Mouse (Mus musculus): ENCODE measurements around the gene Creg2.
"Not testable (repeated sequence)": the region's sequence is repeated elsewhere in the genome, so short reads cannot be mapped to it uniquely, and the experiment has no call there.

The Creg2 gene

DNA sequence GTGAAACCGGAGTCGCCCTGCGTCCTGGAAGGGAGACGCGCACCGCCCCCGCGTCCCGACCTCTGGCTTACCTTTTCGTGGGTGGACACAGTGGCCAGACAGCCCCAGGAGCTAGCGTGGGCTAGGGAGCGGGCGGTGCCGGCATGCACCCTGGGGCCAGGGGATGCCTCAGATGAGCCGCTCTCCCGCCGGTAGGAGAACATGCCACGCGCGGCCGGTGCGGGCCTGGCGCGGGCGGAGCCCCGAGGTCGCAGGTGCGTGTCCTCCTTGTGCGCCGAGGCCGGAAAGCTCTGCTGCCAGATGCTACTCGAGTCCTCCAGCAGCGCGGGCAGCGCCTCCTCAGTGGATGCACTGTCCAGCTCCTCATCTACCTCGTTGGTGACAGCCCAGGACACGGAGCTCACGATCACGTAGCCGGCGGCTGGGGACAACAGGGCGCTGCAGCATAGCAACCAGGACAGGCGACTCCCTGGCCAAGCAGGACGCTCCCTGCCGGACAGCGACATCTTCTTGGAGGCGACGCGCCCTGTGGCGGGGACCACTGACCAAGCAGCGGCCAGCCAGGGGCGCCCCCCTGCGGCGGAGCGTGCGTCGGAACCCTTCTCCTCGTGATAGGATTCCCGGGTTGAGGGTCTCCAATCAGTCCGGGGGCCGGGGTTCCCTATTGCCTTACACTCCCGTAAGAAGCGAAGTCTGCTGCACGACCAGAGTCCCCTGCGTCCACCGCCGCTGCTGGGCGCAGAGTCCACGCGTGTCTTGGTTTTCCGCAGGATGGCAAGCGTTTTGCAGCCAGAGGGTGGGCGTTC lies 636 bp downstream of the Creg2 start:
- DNase-seq (ENCODE audit: low spot score in 2 of 2): peak; percentile 77 to 81

DNA sequence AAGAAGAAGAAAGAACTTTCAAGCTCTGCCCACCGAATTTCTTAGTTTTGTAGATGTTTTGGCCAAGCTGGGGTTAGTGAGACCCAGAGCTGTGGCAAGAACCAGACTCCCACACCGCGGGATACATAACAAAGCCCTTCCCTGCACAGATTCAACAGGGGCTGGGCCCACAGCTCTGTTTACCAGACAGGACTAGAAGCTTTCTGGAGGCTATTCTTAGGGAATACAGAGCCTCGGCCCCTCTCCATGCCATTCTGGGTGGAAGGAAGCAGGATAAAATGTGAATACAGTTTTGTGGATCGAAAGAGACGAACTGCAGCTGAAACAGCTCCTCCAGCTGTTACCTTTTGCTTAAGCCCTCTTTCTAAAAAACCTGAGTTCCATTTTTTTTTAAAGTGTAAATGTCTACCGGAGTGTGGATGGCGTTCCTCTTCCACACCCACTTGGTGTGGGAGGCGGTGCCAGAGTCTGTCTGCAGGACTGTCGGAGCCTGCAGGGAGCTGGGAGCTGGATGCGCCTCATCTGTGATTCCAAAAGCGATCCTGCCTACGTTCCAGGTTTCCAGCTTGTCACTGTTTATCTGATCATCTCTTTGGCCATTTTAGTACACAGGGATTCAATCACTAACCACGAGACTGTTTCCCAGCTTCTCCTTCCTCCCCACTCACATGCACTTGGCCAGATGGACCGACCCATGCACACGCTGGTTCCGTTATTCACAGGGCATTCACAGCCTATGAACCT lies 1.4 kb downstream of the Creg2 start:
- DNase-seq (ENCODE audit: low spot score in 2 of 2): peak; percentile 78 to 80

DNA sequence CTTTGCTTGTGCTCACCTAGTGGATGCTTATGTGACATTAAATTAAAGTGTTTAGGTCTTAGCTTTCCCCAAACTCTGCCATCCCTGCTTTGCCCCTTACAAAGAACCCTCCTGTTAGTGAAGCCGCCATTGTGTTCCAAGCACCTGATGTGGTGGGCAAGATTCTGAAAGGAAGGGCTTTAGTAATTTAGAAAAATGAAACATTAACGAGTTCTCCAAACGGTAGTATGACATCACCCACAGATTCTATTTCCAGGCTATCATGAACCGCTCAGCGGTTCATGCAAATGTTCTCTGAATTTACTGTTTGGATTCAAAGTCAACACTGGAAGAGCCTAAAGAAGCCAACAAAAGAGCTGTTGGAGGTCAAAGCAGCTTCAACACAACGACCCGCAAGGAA lies 2.7 kb downstream of the Creg2 start:
- DNase-seq (ENCODE audit: low spot score in 2 of 2): peak in 1 of 2 experiments; percentile 28

DNA sequence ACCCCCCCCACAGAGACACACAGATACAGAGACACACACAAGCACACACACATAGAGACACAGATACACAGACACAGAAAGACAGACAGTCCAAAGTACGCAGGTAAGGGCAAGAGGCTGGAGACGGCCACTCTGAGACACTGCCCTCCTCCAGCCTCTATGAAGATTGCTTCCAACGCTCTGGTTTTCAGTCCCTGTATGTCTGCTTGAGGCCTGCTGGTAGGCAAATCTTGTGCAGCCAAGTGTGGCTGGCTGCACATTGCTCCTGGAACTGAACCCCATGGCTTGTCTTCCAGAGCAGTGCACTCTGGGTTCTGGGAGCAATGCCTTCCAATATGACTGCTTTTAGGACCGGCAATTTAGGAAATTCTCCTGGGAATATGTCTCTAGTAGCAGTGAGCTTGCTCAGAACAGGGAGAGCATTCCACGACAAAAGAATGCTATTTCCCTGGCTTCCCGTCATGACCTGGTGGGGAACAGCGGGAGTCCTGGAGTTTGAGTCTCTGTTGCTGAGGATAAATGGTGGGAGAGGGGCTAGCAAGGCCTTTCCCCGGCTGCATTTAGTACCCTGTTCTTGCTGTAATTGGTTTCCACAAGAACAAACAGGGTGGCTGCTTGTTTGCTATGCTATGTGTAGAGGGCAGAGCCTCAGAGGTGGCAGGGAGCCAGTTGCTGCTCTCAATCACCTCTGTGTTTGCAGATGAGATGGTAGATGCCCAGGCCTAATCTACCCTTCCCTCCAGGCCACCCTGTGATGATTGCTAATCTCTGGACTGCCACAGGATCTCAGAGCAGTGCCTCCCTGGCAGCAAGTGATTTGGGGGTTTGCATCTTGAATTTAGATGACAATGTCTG lies 5.1 kb downstream of the Creg2 start:
- DNase-seq (ENCODE audit: low spot score in 2 of 2): no peak

DNA sequence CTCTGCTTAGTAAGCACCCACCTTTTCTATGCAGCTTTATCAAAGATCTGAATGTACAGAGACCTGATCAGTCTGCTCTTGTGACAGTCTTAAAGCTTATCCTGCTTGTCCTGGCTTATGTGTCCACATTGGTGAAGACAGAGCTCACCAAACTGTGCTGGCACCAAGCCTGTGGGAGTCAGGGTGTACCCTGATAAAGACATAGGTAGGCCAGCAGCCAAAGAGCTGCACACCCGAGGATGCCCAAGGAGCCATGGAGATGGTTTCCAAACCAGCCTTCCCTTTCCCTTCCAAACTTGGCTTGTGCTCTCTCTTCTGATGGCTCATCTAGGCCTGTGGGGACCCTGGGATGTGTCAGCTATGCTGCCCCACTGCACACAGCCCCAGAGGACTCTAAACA lies 6.9 kb downstream of the Creg2 start:
- DNase-seq (ENCODE audit: low spot score in 2 of 2): no peak

DNA sequence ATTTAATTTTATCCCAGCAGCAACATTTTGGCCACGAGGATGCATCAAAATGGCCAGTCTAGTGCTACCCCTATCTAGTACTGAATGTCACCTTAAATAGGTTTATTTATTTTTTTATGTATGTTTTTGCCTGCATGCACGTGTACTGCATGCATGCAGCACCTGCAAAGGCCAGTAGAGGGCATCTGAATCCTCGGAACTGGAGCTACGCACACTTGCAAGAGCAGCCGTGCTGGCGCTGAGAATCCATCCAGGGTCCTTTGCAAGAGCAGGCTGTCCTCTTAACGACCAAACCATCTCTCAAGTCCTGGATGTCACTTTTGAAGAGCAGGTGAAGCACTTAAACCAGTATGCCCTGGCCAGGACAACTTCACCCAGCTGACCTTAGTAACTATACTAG lies 9.6 kb downstream of the Creg2 start:
- no peak for DNase-seq (ENCODE audit: low spot score in 2 of 2)

DNA sequence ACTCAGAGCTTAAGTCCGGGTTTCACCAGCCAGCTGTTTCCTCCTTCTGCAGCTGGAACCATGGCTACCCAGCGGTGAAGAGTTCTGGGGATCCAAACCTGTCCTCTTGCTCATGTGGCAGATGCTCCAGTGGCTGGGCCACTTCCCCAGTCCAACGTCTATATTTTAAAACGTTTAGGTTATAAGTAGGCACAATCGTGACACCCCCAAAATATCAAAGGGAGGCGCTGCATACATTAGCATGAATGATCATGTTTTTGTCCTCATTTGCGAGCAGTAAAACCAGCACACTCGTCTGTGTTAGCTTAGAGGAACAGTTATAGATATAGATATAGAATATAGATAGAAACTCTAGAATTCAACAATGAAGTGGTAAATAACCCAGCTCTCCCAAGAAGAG lies 14.1 kb downstream of the Creg2 start:
- no peak for DNase-seq (ENCODE audit: low spot score in 2 of 2)

DNA sequence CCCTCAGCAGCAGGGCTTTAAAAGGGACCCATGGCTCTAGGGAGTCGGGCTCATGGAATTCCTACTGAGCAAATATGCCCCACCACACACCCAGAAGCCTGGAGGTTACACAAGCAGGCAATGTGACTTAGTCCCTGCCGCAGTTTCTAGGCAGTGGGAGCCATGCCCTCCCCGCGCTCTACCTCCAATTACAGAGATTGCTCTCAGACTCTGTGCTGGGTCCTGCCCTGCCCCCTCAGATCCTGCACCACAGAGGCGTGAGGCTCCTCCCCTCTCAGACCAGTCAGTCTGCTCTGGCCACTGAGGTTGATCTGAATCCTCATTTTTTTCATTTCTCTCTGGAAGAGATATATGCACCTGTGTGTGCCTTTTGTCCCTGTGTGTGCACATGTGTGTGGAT lies 14.6 kb downstream of the Creg2 start:
- no peak for DNase-seq (ENCODE audit: low spot score in 2 of 2)

DNA sequence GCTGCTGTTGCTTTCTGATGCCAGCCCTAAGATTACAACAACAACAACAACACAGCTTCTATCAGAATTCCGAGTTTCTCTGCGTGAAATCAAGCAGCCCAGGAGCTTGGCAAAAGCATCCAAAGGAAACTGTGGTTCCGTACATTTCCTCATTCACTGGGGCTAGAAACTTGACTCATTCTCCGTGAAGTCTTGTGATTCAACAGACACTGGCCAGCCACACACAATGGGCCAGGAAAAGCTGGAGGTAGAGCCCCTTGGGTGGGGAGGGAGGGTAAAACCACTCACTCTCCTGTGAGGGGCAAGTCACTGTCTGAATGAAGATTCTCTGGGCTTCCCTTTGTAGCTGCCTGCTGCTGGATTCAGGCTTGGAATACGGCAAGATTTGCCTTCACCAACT lies 15.1 kb downstream of the Creg2 start:
- DNase-seq (ENCODE audit: low spot score in 2 of 2): no peak

DNA sequence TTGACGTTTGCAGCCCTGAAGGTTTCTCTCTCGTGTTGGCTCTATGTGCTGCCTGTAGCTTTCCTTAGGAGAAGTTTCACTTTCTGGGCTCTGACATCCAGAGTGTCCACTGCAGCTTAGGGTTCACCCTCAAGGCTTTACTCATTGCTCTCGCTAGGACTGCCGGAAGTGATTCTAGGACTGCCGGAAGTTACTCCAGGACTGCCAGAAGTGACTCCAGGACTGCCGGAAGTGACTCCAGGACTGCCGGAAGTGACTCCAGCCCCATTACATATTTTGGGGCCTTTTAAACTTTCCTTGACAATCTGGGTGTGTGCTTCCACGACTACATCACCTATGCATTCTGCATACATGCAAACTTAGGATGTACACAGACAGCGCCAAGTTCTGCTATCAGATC lies 22.7 kb downstream of the Creg2 start:
- no peak for DNase-seq (ENCODE audit: low spot score in 2 of 2)

DNA sequence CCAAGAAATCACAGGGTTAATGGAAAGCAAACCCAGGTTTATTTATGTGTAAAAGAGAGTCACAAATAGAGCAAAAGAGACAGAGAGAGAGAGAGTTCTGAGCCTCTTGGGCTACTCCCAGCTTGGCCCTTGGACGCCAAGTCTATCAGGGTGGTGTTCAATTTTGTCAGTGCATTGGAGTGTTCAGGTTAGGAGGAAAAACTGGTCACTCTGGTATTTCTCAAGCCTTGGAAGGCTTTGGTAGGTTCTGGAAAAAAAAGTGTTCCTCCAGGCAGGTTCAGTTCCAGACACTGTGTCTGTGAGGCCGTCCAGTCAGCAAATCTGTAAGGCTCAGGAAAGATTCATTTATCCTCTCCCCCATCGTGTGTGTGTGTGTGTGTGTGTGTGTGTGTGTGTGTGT lies 25.8 kb downstream of the Creg2 start:
- DNase-seq (ENCODE audit: low spot score in 2 of 2): no peak

DNA sequence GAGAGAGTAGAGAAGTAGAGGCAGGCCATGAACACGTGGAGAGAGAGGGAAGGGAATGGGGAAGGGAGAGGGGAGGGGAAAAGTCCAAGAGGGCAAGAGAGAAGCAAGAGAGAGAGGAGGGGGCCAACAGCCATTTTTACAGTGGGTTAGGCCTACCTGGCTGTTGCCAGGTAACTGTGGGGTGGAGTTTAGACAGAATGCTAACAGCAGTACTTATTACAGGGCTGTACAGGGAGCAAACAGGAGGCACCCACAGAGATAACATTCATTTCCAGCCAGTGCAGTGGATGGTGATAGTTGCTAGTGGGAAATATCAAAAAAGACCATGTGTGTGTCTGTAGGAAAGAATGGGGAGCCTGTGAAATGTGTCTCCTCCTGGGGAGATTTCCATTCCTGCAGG lies 27.5 kb downstream of the Creg2 start:
- DNase-seq (ENCODE audit: low spot score in 2 of 2): no peak

DNA sequence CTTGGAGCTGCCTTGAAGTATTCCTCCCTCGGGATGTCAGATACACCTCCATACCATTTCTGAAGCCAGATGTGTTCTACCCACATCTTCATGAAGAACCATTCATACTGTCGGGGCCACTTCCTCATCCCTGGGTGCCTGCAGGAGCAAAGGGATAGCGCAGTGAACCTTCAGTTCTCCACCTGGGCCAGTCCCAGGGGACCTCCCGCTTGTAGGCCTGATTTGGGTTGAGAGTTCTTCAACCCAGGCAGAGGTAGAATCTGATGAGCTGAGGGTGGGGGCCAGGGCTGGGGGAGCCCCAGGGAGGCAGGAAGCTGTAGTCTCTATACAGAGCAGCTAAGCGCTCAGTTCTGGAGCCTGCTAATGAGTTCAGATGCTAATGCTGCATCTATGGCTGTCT lies 28.2 kb downstream of the Creg2 start:
- no peak for DNase-seq (ENCODE audit: low spot score in 2 of 2)

DNA sequence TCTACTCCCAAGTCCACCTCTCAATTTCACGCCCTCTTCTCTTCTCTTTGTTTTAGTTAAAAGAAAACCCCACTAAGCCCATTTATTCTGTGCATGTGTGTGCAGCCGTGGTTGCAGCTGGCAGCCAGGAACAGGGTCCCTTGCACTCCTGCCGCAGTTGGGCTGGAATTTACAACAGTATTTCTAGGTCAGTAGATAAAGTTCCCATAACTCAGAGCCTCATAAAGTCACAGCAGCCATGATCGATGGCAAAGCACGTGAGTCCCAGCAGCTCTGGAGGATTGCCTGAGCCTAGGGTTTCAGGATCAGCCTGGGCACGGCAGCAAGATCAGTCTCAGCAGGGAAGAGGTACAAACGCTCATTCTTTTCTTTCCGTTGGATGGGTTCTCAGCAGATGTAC lies 32.8 kb downstream of the Creg2 start:
- DNase-seq (ENCODE audit: low spot score in 2 of 2): no peak

DNA sequence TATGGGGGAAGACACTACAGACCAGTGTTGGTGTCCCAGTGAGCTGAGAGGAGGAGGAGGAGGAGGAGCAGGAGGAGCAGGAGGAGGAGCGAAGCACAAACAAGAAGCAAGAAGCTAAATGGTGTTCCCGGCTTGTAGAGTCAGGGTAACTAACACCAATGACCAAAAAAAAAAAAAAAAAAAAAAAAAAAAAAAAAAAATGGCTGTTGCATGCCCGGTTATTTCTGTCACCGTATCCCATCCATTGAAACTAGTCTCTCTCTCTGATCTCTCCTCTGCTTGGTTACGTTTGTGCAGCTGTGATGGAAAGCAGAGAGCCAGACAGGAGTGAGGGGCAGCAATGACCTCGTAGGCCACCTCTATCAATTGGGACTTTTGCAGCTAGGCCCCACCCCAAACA lies 35.7 kb downstream of the Creg2 start:
- DNase-seq (ENCODE audit: low spot score in 2 of 2): no peak

DNA sequence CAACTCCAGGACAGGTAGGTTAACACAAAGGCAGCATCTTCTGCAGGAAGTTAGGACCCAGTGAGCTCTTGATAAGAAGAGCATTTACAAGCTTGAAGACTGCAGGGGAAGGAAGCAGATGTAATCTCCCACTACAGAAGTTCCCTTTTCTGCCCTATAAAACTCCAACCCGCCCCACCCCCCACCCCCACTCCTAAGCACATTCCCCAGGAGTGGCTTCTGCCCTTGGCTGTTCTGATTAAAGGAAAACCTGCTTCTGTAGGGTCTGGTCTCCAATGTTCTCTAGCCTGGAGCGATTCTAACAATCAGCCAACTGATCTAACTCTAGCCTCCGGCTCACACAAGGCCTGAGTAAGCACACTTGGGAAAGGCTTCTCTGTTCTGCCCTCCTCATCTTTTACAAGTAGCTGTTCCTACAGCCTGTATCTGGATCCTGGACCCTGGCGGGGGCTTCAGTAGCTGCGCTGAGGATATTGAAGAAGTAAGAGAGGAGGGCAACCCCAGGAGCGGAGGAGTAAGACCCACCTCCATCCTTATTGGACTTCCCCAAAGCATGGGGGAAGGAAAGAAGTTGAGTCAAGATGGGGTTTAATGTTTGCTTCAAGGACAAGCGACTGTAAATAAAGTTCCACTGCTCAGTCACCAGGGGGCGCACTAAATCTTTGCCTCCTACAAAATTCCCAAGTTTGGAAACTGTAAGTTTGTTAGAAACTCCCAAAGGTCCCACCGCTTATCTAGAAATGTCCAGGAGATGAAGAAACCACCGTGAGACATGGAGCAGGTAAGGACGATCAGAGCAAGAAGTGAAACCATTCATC lies 36.6 kb downstream of the Creg2 start:
- DNase-seq (ENCODE audit: low spot score in 2 of 2): peak; percentile 27 to 70

DNA sequence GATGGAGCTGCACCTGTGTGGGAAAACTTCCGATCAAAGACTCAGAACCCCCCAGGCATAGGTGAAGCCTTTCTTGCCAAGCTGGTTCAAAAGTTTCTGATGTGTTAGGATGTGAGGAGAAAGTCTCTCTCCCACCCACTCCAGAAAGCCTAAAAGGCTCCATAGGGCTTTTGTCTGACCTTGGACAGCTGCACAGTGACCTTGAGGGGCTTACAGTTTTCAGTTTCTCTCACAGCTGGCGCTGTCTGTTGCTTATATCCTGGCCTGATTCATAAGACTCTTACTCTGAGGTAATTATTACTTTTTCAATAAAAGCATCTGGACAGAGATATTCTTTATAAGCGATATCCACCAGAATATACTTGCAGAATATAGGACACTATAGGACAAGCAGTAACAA lies 38.2 kb downstream of the Creg2 start:
- no peak for DNase-seq (ENCODE audit: low spot score in 2 of 2)

DNA sequence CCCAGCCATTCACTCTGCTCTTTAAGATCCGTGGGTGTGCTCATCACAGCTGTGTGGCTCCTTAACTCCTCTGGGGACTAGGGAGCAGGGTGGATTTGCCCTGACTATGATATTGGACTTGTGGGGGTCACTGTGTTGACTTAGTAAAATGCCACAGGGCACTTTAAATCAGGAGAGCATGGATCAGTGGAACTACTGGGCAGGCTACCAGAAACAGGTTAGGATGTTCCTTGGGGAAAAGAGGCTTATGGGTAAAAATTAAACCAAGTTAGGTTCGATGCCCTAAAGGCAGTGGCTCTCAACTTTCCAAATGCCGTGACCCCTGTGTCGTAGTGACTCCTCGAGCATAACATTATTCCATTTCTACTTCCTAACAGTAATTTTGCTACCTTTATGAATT lies 38.8 kb downstream of the Creg2 start:
- no peak for DNase-seq (ENCODE audit: low spot score in 2 of 2)

DNA sequence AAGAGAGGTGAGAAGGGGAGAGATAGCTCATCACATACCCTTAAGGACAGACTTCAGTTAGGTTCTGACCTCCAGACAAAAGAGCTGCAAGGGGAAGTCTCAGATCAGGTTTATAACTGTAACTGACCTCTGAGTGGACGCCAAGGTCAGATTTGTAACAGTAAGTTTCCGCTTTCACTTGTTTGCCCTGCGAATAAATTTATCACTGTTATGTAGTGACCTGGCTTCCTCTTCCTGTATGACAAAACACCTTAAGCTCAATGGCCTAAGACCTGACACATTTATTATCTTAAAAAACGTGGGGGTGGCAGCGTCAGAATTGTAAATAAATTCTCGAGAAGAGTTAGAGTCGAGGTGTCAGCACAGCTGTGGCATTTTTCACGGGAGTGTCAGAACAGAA lies 42.7 kb downstream of the Creg2 start:
- no peak for DNase-seq (ENCODE audit: low spot score in 2 of 2)

DNA sequence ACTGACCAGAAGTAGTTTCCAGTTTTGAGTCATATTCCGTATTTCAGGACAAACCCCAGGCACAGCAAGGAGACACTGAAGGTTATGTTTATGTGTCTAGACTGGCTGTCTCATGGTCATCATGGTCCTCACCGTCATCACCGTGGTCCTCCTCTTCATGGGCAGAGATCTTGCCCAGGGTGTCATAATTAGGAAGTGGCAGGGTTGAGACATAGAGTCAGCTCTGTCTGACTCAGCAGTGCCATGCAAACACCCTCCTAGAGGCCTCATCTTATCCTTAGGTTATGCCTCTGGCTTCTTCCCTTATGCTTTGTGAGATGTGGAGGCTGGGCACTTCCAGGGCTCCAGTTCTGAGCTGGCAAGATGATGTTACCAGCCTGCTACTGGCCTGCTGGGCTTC lies 48.8 kb downstream of the Creg2 start:
- no peak for DNase-seq (ENCODE audit: low spot score in 2 of 2)

DNA sequence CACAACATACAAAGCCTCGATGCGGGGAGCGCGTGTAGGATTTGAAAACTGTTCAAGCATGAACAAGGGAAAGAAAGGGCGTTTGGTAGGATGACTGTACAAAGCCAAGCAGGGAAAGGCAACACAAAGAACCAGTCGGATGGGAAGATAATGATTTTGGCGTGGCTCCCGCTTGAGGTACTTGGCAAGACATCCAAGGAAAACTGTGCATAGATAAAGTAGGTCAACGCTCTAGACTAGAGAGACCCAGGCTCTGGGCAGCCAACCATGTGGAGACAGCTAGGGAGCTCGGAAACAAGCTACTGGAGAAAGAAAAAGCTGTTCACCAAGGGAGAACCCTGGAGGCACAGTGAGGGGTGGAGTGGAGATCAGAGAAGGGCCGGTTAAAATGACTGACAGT lies 52.5 kb downstream of the Creg2 start:
- DNase-seq (ENCODE audit: low spot score in 2 of 2): peak in 1 of 2 experiments; percentile 31

DNA sequence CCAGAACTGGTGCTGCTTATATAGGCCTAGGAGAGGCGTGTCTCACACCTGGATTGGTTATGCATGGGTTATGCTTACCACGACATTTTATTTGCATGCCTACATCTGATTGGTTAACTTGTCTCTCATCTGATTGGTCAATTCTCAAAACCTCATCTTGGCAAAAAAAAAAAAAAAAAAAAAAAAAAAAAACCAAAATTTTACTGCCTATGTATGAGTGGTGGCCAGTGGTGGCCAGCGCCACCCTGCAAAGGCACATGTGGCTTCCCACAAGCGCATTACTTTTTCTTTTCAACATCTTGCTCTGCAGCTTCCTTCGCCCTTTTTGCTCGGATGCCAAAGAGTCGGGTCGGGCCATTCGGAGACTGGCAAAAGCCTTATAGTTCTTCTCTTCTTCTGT lies 54.1 kb downstream of the Creg2 start:
- not testable (repeated sequence) for DNase-seq (ENCODE audit: low spot score in 2 of 2)
